Mouse (Mus musculus) heart, embryonic 15.5 days (tissue): ENCODE measurements around the gene Nap1l3. TPM values are rescaled to one million over a fixed set of nuclear protein-coding genes. Genes with fewer than 3 reads are reported as not detected.

Experiments
- ATAC-seq: fragments of 200-750 bp; cut with Nextera tagmentation; replicated peaks from 2 replicates; pipeline ENCODE4 v1.8.0; 2017; ENCODE audit warnings: low read depth, moderate TSS enrichment; ENCODE audit not compliant: insufficient number of reproducible peaks, insufficient read depth, low FRiP score
- H3K27ac ChIP-seq: fragments of 300-500 bp; sonication (generic); 2 replicates; pipeline ENCODE4 v1.5.1; 2015; ENCODE audit warnings: mild to moderate bottlenecking, inconsistent platforms
- H3K27me3 ChIP-seq: fragments of 300-500 bp; sonication (generic); 2 replicates; pipeline ENCODE4 v1.6.1; 2015; ENCODE audit warnings: inconsistent platforms
- H3K36me3 ChIP-seq: fragments of 300-500 bp; sonication (generic); 2 replicates; pipeline ENCODE4 v1.6.1; 2015; ENCODE audit warnings: mild to moderate bottlenecking, inconsistent platforms
- H3K4me1 ChIP-seq: fragments of 300-500 bp; sonication (generic); replicated peaks from 2 replicates; pipeline ENCODE4 v1.6.1; 2015; ENCODE audit warnings: inconsistent platforms
- H3K4me2 ChIP-seq: fragments of 300-500 bp; sonication (generic); 2 replicates; pipeline ENCODE4 v1.6.1; 2015; ENCODE audit warnings: inconsistent platforms, mild to moderate bottlenecking, moderate library complexity
- H3K4me3 ChIP-seq: fragments of 300-500 bp; sonication (generic); 2 replicates; pipeline ENCODE4 v1.5.1; 2015; ENCODE audit warnings: mild to moderate bottlenecking, inconsistent platforms
- H3K9ac ChIP-seq: fragments of 300-500 bp; sonication (generic); 2 replicates; pipeline ENCODE4 v1.6.1; 2015; ENCODE audit warnings: mild to moderate bottlenecking, inconsistent platforms
- H3K9me3 ChIP-seq: fragments of 300-500 bp; sonication (generic); replicated peaks from 2 replicates; pipeline ENCODE4 v1.6.1; 2016; ENCODE audit warnings: inconsistent platforms
- WGBS: fragments of 180-500 bp; shearing (Covaris S2); methylation state at CpG from one replicate; pipeline ENCODE4 v1.1.7; 2015; ENCODE audit warnings: mixed read lengths; 5-methylcytosine and 5-hydroxymethylcytosine counted together
- polyA plus RNA-seq: library from polyadenylated mRNA; unstranded; fragments of >200 nt; fragmentation: Nextera tagmentation; extraction: Ambion mirVana; gene quantifications from 2 replicates; pipeline ENCODE4 v1.2.1, GENCODE M21; 2015

Nap1l3 gene
- 3.1 and 3.5 TPM in 2 replicates for polyA plus RNA-seq

DNA sequence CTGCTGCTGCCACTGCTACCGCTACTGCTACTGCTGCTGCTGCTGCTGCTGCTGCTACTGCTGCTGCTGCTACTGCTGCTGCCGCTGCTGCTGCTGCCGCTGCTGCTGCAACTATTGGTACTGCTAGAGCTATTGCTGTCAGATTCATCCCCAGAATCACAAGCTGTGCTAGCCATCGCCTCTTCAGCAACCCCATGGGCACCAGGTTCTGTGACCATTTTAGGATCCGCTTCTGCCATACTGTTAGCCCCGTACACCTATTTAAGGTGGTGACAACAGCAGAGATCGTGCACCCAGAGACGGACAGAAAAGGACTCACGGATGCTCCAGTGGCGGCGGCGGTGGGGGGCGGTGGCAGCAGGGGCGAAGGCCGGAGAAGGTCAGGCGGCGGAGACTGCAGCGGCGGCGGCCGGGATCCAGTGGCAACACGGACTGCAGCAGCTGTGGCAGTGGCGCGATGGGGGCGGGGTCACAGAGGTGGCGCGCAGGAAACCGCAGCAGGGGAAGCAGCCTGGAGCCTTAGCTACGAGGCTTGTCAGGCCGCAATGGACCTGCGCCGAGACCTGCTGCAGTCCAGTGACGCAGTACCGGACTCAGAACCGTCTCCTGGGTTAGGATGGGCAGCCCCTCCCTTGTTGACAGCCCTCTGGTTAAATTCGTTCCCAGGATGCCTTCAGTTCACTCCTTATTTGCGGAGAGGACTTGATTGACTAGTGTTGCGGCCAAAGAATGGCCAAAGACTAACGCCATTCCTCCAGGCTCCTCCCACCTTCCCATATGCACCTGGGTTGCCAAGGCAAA lies at the start of gene Nap1l3:
Gene Nap1l3 (minus strand): TSS at position 621 of the 801 bp plus-strand sequence.
- H3K4me3 ChIP-seq = peak within 1 kb of the TSS; percentile 65
- no peaks in the 10 kb centered on the region for H3K27me3 ChIP-seq
- H3K4me2 ChIP-seq = peak within 1 kb of the TSS; percentile 60
- no peaks in the 10 kb centered on the region for H3K9me3 ChIP-seq
- 4% methylated on average over 39 of the region's 39 CpGs for WGBS
- H3K27ac ChIP-seq = peak within 1 kb of the TSS; percentile 27; the same call in 1 of the 2 replicates
- peak within 1 kb of the TSS; percentile 50 for H3K9ac ChIP-seq
- peak; percentile 89 for ATAC-seq
- no peaks in the 10 kb centered on the region for H3K36me3 ChIP-seq
- H3K4me1 ChIP-seq = no peaks in the 10 kb centered on the region

DNA sequence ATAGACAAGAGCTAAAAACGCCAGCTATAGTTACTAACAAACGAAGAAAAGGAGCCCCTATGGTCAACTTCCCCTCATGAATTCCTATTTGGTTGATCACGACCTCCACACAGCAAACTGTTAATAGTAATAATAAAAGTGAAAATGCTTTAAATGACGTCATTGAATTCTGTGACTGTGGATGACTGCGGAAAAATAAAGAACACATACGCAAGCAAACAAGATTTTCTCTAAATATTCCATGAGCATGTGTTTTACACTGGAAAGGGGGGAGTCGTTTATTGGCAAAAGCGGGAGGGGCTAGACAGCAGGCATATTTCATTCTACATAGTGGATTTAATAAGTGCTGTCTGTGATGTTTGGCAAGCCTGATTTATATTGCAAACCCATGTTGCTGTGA lies 451 bp upstream of the Nap1l3 start:
- no peaks in the 10 kb centered on the region for H3K9me3 ChIP-seq
- H3K4me3 ChIP-seq = peak overlapping the region; percentile 65
- no peaks in the 10 kb centered on the region for H3K27me3 ChIP-seq
- peak overlapping the region; percentile 60 for H3K4me2 ChIP-seq
- no peak for ATAC-seq
- no peaks in the 10 kb centered on the region for H3K36me3 ChIP-seq
- no peaks in the 10 kb centered on the region for H3K4me1 ChIP-seq
- H3K27ac ChIP-seq = no peak overlapping the region
- 20% methylated on average over 8 of the region's 8 CpGs for WGBS
- no peak overlapping the region for H3K9ac ChIP-seq
